Mouse (Mus musculus): ENCODE results near the gene Erf.

Gene Erf

GRCm38 (mm10) chr7:25281166-25281733, 30.7 kb upstream of the Erf start:
- DNase-seq (ENCODE audit: low spot score in 2 of 2) = no peak

- peak; percentile 63 to 76 for DNase-seq (ENCODE audit: low spot score in 2 of 2)
Measured at GRCm38 (mm10) chr7:25279861-25280791, 29.6 kb upstream of the Erf start.

- DNase-seq (ENCODE audit: low spot score in 2 of 2) = peak; percentile 75 to 88
Measured at GRCm38 (mm10) chr7:25279076-25279860, 28.7 kb upstream of the Erf start.

GRCm38 (mm10) chr7:25278341-25279075, 27.9 kb upstream of the Erf start:
- peak; percentile 78 to 88 for DNase-seq (ENCODE audit: low spot score in 2 of 2)

- DNase-seq (ENCODE audit: low spot score in 2 of 2) = no peak
Measured at GRCm38 (mm10) chr7:25277998-25278340, 27.4 kb upstream of the Erf start.

- DNase-seq (ENCODE audit: low spot score in 2 of 2) = no peak
Measured at GRCm38 (mm10) chr7:25277405-25277804, 26.8 kb upstream of the Erf start.

GRCm38 (mm10) chr7:25275555-25276298, 25.2 kb upstream of the Erf start:
- DNase-seq (ENCODE audit: low spot score in 2 of 2) = peak; percentile 53 to 58

- DNase-seq (ENCODE audit: low spot score in 2 of 2) = no peak
Measured at GRCm38 (mm10) chr7:25274996-25275395, 24.4 kb upstream of the Erf start.

- DNase-seq (ENCODE audit: low spot score in 2 of 2) = no peak
Measured at GRCm38 (mm10) chr7:25274571-25274970, 24.0 kb upstream of the Erf start.

GRCm38 (mm10) chr7:25273259-25274241, 23.0 kb upstream of the Erf start:
- peak in 1 of 2 experiments; percentile 18 for DNase-seq (ENCODE audit: low spot score in 2 of 2)

GRCm38 (mm10) chr7:25272445-25273258, 22.1 kb upstream of the Erf start:
- peak in 1 of 2 experiments; percentile 18 for DNase-seq (ENCODE audit: low spot score in 2 of 2)

GRCm38 (mm10) chr7:25271651-25272444, 21.3 kb upstream of the Erf start:
- DNase-seq (ENCODE audit: low spot score in 2 of 2) = peak in 1 of 2 experiments; percentile 19

GRCm38 (mm10) chr7:25270652-25271633, 20.4 kb upstream of the Erf start:
- DNase-seq (ENCODE audit: low spot score in 2 of 2) = no peak

- DNase-seq (ENCODE audit: low spot score in 2 of 2) = no peak
Measured at GRCm38 (mm10) chr7:25269545-25270271, 19.1 kb upstream of the Erf start.

- DNase-seq (ENCODE audit: low spot score in 2 of 2) = no peak
Measured at GRCm38 (mm10) chr7:25269029-25269428, 18.5 kb upstream of the Erf start.

- no peak for DNase-seq (ENCODE audit: low spot score in 2 of 2)
Measured at GRCm38 (mm10) chr7:25268588-25268987, 18.0 kb upstream of the Erf start.

Data from urinary bladder, postnatal 4 days (tissue).